Mouse (Mus musculus) hematopoietic stem cell, adult 5-6 weeks (primary cell): ENCODE results near the gene Il5ra. TPM values are rescaled to one million over a fixed set of nuclear protein-coding genes. Genes with fewer than 3 reads are reported as not detected.
A peak's percentile ranks its signal among the peaks of the same experiment; 100 is the strongest.

ENCODE experiments used
- ATAC-seq, 2 experiments: fragments of 125-278 bp in 1 of 2; replicated peaks in 1 of 2; 2 replicates each; pipeline ENCODE4 v1.8.0; 2016 to 2017; ENCODE audit warnings: inconsistent platforms in 2 of 2, mild to moderate bottlenecking in 2 of 2, moderate number of reproducible peaks in 2 of 2, low read depth in 1 of 2, moderate TSS enrichment in 1 of 2; ENCODE audit not compliant: low FRiP score in 2 of 2, poor library complexity in 2 of 2, severe bottlenecking in 2 of 2, insufficient read depth in 1 of 2, low TSS enrichment in 1 of 2
- total RNA-seq: library from RNA; stranded (forward); fragments of 172-1452, 232-1000 nt; gene quantifications from 2 replicates; pipeline ENCODE4 v1.2.3, GENCODE M21; 2017

Il5ra gene
- 0.65 and 1.6 TPM in 2 replicates for total RNA-seq

DNA sequence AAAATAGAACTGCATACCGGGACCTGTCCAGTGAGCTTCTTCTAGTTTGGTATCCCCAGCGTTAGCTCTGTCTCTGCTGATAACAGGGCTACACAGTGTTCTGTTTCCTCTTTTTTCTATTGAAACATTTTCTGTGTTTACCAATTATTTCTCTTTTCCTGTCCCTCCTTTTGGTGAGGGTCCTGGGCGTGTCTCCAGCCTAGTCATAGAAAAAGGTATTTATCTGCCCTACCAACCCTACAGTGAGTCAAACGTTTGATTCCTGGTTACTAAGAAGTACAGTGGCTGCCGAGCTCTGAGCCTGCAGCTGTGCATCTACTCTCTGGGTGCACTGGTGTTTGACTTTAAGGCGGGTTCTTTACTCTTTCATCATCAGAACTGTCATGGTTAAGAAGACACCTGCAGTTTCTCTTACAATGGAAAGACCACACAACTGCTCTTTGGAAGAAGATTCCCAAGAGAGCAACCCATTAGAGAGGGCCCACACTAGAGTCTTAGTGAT, at the start of gene Il5ra:
TSS of gene Il5ra (minus strand) at position 151 of the 502 bp plus-strand sequence.
- peak; percentile 45 to 52; a peak in 1 of 4 replicates for ATAC-seq

DNA sequence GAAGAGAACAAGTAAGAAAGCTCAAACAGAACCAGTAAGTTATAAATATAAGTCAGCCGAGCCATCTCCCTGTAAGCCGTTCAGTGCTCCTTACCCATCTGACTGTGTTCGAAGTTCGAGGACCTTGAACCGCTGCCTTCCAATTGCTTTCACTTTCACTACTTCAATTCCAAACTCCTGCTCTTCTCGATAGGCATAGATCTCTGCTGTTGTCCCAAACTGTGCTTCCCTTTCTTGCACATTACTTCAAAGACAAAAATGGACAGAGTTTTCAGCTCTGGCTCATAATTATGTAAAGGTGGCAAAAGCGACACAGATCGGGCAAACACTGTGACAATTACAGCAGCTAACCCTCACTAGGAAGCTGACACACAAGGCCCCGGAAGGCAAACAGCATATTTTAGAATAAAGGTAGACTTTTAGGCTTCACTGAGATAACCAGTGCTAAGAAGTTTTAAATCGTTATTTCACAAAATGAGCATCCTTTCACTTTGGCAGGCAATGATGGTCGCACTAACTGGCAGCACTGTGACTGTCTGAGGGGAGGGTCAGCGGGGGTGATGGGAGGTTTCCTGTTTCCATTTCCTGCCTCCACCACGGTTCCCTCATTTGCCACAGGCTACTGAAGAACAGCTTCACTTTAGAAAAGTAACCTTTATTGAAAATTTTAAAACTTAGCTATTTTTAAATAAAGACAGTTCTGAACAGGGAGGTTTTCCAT, 45.4 kb upstream of the Il5ra start:
- peak; percentile 65 to 77 for ATAC-seq

GRCm38 (mm10) chr6:106793621-106794020, 44.8 kb upstream of the Il5ra start:
- no peak for ATAC-seq

- ATAC-seq: no peak
Observed at GRCm38 (mm10) chr6:106793088-106793487, 44.3 kb upstream of the Il5ra start.

- ATAC-seq: no peak
Observed at GRCm38 (mm10) chr6:106792486-106792885, 43.6 kb upstream of the Il5ra start.

DNA sequence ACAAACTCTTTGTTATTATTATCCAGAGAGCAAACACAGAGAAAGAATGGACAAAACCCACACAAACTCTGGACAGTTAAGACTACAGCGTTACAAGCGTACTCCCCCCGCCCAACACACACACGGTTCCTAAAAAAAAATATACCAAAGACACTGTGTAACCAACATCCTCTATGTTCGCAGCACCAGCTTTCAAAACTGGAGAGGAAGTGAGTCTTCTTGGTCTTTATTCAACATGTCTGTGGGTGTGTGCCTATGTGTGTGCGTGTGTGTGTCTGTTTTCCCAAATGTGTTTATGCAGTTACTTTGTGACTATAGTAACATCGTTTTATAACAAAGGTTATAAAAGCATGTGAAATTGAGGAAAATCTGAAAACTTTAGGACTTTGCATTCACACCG, 42.6 kb upstream of the Il5ra start:
- no peak for ATAC-seq

DNA sequence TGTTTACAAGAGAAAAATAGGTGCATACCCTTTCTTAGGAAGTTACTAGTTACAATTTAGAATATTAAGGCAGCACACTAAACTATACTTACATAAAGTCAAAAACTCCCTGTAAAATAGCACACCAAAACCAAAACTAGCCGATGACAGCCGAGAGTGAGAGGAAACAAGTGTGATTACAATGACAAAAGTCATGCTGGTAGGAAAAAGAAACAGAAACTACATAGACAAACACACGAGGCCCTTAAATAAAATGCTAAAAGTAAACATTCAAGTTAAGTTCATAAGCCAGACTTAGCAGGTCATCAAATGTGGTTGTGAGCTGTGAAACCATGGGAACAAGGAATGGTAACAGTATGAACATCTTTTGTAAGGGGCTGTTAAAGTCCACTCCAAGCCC, 38.3 kb upstream of the Il5ra start:
- ATAC-seq: no peak

- ATAC-seq: no peak
Observed at GRCm38 (mm10) chr6:106770046-106770445, 21.2 kb upstream of the Il5ra start.

DNA sequence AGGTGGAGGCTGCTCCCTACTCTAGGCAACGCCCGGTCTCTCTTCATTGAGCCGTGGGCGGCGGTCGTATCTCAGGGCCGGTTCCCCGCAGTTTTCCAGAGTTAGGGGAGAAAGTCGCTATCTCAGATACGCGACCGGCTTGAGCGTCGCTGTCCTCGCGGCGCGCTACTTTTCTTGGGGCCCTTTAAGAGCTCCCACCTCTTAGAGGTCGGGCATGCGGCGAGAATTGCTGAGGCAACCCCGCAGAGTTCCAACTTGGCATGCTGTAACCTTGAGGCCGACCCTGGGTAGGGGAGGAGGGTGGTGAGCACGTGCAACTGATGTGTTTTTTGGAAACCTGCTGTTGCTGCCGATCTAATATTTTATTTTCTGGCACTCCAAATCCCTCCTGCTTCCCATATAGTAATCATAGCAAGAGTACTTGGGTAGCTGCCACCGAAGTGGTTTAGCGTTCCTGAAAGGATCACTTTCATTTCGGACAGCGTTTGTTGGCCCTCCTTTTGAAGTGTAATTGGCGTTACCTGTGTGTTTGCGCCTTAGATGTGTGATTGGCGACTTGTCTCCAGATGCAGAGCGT, 20.5 kb upstream of the Il5ra start:
- peak; percentile 56 to 68; a peak in 3 of 4 replicates for ATAC-seq

- ATAC-seq: peak; percentile 98 to 100
Observed at GRCm38 (mm10) chr6:106768640-106769289, 19.9 kb upstream of the Il5ra start, which contains the start of gene Trnt1. Trnt1 (plus strand) TSS chr6:106769120.

DNA sequence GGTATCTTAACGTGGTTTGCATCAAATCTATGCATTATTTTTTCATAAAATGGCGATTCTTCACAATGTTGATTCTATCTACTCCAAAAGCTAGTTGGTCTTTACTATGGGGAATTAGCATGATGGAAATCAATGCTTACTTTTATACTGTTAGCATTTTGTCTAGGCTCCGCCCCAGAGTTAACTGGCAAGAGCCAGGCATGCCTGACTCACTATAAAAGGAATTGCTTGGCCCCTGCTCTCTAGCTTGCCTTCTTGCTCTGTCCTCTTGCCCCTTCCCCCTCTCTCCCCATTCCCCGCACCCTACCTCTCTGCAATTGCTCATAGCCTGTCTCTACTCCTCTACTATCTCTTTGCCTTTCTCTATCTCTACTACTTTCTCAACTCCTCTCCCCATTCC, 17.9 kb upstream of the Il5ra start:
- ATAC-seq: no peak

- no peak for ATAC-seq
Observed at GRCm38 (mm10) chr6:106765892-106766291, 17.1 kb upstream of the Il5ra start.

DNA sequence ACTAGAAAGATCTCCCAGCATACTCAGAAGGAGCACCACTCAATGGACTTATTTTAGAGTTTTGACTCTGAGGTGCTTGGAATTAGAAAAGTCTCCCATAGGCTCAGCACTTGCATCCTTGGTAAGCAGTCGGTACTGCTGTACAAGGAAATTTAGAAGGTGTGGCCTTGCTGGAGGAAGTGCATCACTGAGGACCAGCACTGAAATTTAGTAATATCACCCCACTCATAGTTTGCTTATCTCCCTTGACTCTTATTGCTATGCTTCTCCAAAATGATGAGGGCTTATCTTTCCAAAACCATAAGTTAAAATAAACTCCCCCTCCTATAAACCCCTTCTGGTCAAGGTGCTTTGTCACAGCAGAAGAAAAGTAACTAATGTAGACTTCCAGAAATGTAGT, 12.6 kb upstream of the Il5ra start:
- ATAC-seq: no peak

- ATAC-seq: peak in 1 of 2 experiments; percentile 36; a peak in 1 of 4 replicates
Observed at GRCm38 (mm10) chr6:106760473-106761218, 11.8 kb upstream of the Il5ra start.

DNA sequence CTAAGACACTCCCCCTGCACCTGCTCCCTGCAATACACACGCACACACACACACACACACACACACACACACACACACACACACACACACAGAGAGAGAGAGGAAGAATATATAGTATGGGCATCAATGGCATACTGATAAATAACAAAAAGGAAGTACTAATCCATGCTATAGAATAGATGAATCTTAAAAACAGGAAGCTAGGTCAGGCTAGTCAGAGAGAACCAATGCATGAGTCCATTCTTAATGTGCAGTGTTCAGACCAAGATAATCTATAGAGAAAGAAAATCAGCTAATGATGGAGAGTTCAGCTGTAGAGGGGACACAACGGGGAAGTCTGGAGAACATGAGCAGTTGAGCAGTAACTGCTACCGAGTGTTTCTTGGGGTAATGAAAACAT, 9.5 kb upstream of the Il5ra start:
- ATAC-seq: no peak

- peak; percentile 29 to 62; a peak in 3 of 4 replicates for ATAC-seq
Observed at GRCm38 (mm10) chr6:106750291-106750690, 1.5 kb upstream of the Il5ra start.

DNA sequence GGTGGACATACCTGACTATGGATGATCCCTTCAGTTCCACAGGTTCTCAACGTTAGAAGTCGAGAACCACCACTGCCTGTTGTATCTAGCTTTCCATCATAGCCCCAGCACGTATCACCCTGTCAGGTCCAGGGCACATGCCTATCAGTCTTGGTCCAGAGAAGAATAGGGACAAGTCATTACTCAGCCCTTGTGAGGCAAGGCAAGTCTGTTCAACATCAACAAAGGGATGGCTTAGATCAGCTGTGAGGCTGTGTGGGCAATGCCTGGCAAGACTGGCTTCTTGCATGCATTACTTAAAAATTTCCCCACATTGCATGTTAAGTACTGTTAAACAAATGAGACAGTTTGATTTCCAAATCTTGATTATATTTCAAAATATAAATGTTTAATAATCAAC, 1.0 kb downstream of the Il5ra start:
- no peak for ATAC-seq

GRCm38 (mm10) chr6:106747251-106747650, 1.6 kb downstream of the Il5ra start:
- no peak for ATAC-seq
